Mouse (Mus musculus) G1E (cell line): ENCODE measurements around the gene Aass.

ENCODE experiments used
- CTCF ChIP-seq: IDR thresholded peaks from 2 replicates; pipeline ENCODE4 v1.5.1; 2012; ENCODE audit warnings: low read depth, low read length, inconsistent platforms, mixed read lengths
- POLR2AphosphoS5 ChIP-seq: IDR thresholded peaks from 2 replicates; pipeline ENCODE4 v1.6.1; 2012; ENCODE audit warnings: low read depth, low read length, inconsistent platforms; ENCODE audit not compliant: insufficient replicate concordance
- TAL1 ChIP-seq: conservative IDR thresholded peaks from 2 replicates; pipeline ENCODE4 v1.6.1; 2012; ENCODE audit warnings: low read depth, low read length, inconsistent platforms, mixed read lengths

DNA sequence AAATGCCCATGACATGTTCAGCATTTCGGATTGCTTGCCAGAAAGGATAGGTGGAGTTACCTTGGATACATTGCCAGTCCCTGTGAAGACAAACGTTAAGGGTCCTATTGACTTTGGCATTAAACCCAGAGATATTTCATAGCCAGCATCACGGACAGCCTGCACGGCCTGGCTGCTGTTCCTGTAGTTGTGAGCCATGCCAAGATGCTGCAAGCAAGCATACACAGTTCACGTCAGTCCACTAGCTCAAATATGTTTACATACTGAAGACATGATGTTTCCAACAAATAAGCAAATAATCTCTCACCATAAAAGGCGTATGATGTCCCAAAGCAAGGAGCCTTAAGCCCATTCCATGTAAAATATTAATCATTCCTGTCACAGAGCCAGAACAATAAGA, 18.0 kb downstream of the Aass start:
- TF ChIP-seq TAL1 (no peak), CTCF (no peak), POLR2AphosphoS5 (no peak)
